Mouse (Mus musculus): Measurements from ENCODE around the gene Kctd21. TPM values are rescaled to one million over a fixed set of nuclear protein-coding genes. Genes with fewer than 3 reads are reported as not detected.

Kctd21 gene
- total and polyA plus RNA-seq, 3 experiments: 0.23 to 1.2 TPM; not detected in 1

- Histone ChIP-seq H3K27me3 (ENCODE audit: control insufficient read depth in 1 of 2, insufficient read depth in 2 of 2, low read length in 2 of 2) (no peaks in the 10 kb centered on the region), H3K4me3 (ENCODE audit: control insufficient read depth in 1 of 2, insufficient read depth in 1 of 2, low read depth in 2 of 2, low read length in 2 of 2) (no peak overlapping the region), H3K9ac (ENCODE audit: control insufficient read depth, low read depth, low read length, poor library complexity, severe bottlenecking) (no peak overlapping the region), H3K36me3 (ENCODE audit: control insufficient read depth in 1 of 2, insufficient read depth in 2 of 2, low read length in 2 of 2) (peaks cover 0 to 7% of the 10 kb centered on the region in 2 experiments; a peak in 2 of 4 replicates), H3K27ac (ENCODE audit: control insufficient read depth, low read depth, low read length) (no peak overlapping the region), H3K9me3 (replicated peaks; ENCODE audit: insufficient read depth, low read length) (no peaks in the 10 kb centered on the region), H3K4me1 (ENCODE audit: control insufficient read depth in 1 of 2, insufficient read depth in 2 of 2, low read length in 2 of 2) (peaks cover 0 to 3% of the 10 kb centered on the region in 2 experiments; a peak in 1 of 4 replicates), H3K79me2 (ENCODE audit: control insufficient read depth, insufficient read depth, low read length, poor library complexity) (no peaks in the 10 kb centered on the region)
- TF ChIP-seq MYC (IDR thresholded peaks at IDR 0.05; ENCODE audit: low read depth, low read length) (no peak), POLR2AphosphoS2 (IDR thresholded peaks at IDR 0.05; ENCODE audit: low read length) (no peak), USF1 (IDR thresholded peaks at IDR 0.05; ENCODE audit: low read depth, low read length) (no peak), TBP (IDR thresholded peaks at IDR 0.05; ENCODE audit: low read depth, low read length) (no peak), ZKSCAN1 (IDR thresholded peaks at IDR 0.05; ENCODE audit: low read depth, low read length) (no peak), KAT2A (conservative IDR thresholded peaks at IDR 0.05; ENCODE audit: low read depth, low read length) (no peak), USF2 (IDR thresholded peaks at IDR 0.05; ENCODE audit: borderline replicate concordance in 1 of 2, insufficient read depth in 1 of 2, low read depth in 1 of 2, low read length in 2 of 2) (no peak), E2F4 (IDR thresholded peaks at IDR 0.05; ENCODE audit: borderline replicate concordance, low read depth, low read length) (no peak), BHLHE40 (IDR thresholded peaks at IDR 0.05; ENCODE audit: borderline replicate concordance, low read depth, low read length) (no peak), NELFE (IDR thresholded peaks at IDR 0.05; ENCODE audit: low read depth, low read length) (no peak), JUND (IDR thresholded peaks at IDR 0.05; ENCODE audit: low read depth, low read length) (no peak)
- no peak for DNase-seq (ENCODE audit: low read depth, low spot score)
These were observed 59.4 kb downstream of the Kctd21 start for GRCm38 (mm10) chr7:97391293-97392078.

- no peaks in the 10 kb centered on the region for H3K79me2 ChIP-seq (ENCODE audit: control insufficient read depth, insufficient read depth, low read length, poor library complexity)
- peaks cover 0 to 3% of the 10 kb centered on the region in 2 experiments; a peak in 1 of 4 replicates for H3K4me1 ChIP-seq (ENCODE audit: control insufficient read depth in 1 of 2, insufficient read depth in 2 of 2, low read length in 2 of 2)
- H3K27me3 ChIP-seq (ENCODE audit: control insufficient read depth in 1 of 2, insufficient read depth in 2 of 2, low read length in 2 of 2): no peaks in the 10 kb centered on the region
- no peaks in the 10 kb centered on the region for H3K9me3 ChIP-seq (replicated peaks; ENCODE audit: insufficient read depth, low read length)
- H3K36me3 ChIP-seq (ENCODE audit: control insufficient read depth in 1 of 2, insufficient read depth in 2 of 2, low read length in 2 of 2): peaks cover 0 to 4% of the 10 kb centered on the region in 2 experiments; a peak in 2 of 4 replicates
- TF ChIP-seq USF1 (IDR thresholded peaks at IDR 0.05; ENCODE audit: low read depth, low read length): no peak
- no peak for TF ChIP-seq SIN3A (IDR thresholded peaks at IDR 0.05; ENCODE audit: low read length)
- no peak for TF ChIP-seq POLR2AphosphoS2 (IDR thresholded peaks at IDR 0.05; ENCODE audit: low read length)
- TF ChIP-seq NELFE (IDR thresholded peaks at IDR 0.05; ENCODE audit: low read depth, low read length): no peak
- H3K4me3 ChIP-seq (ENCODE audit: control insufficient read depth in 1 of 2, insufficient read depth in 1 of 2, low read depth in 2 of 2, low read length in 2 of 2): no peak overlapping the region
- no peak overlapping the region for H3K9ac ChIP-seq (ENCODE audit: control insufficient read depth, low read depth, low read length, poor library complexity, severe bottlenecking)
- no peak overlapping the region for H3K27ac ChIP-seq (ENCODE audit: control insufficient read depth, low read depth, low read length)
- no peak for DNase-seq (ENCODE audit: low read depth, low spot score)
These were observed 59.9 kb downstream of the Kctd21 start for GRCm38 (mm10) chr7:97392079-97392445.

DNA sequence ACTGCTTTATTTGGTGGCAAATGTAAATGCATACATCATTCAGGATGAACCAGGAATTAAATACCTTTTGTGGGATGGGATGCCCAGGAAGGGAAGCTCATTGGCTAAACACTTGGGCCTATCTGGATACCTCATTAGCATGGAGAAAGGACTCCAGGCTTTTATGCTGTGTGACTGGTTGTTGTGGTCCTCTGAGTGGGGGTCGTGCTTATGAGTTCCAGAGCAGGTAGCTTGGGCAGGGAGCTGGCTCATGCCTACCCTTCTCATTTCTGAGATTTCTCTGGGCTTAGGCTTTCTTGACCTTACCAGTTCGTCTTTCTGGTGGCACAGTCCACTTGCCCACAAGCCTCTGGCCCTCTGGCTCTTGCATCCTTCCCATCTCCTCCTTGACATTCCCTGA, 62.2 kb downstream of the Kctd21 start:
- no peak overlapping the region for H3K9ac ChIP-seq (ENCODE audit: control insufficient read depth, low read depth, low read length, poor library complexity, severe bottlenecking)
- no peaks in the 10 kb centered on the region for H3K9me3 ChIP-seq (replicated peaks; ENCODE audit: insufficient read depth, low read length)
- H3K27ac ChIP-seq (ENCODE audit: control insufficient read depth, low read depth, low read length): no peak overlapping the region
- TF ChIP-seq UBTF (IDR thresholded peaks at IDR 0.05; ENCODE audit: borderline replicate concordance, insufficient read depth, low read depth, low read length) (no peak), NELFE (IDR thresholded peaks at IDR 0.05; ENCODE audit: low read depth, low read length) (no peak), USF2 (IDR thresholded peaks at IDR 0.05; ENCODE audit: borderline replicate concordance in 1 of 2, insufficient read depth in 1 of 2, low read depth in 1 of 2, low read length in 2 of 2) (no peak), ETS1 (IDR thresholded peaks at IDR 0.05; ENCODE audit: low read depth, low read length) (no peak), SIN3A (IDR thresholded peaks at IDR 0.05; ENCODE audit: low read length) (no peak), TAL1 (IDR thresholded peaks at IDR 0.05; ENCODE audit: low read length) (no peak), ZMIZ1 (IDR thresholded peaks at IDR 0.05; ENCODE audit: low read depth, low read length) (no peak), CHD2 (IDR thresholded peaks at IDR 0.05; ENCODE audit: low read length) (no peak), CHD1 (IDR thresholded peaks at IDR 0.05; ENCODE audit: low read depth, low read length) (no peak), GATA1 (IDR thresholded peaks at IDR 0.05; ENCODE audit: low read depth, low read length) (no peak), MEF2A (IDR thresholded peaks at IDR 0.05; ENCODE audit: extremely low read depth, insufficient replicate concordance, low read depth, low read length, poor library complexity, severe bottlenecking) (no peak), JUND (IDR thresholded peaks at IDR 0.05; ENCODE audit: low read depth, low read length) (no peak), CTCF (IDR thresholded peaks at IDR 0.05 in 2 of 3, conservative IDR thresholded peaks at IDR 0.05 in 1 of 3; ENCODE audit: control insufficient read depth in 1 of 3, insufficient read depth in 1 of 3, low read depth in 2 of 3, low read length in 3 of 3, poor library complexity in 1 of 3, severe bottlenecking in 1 of 3) (no peak), POLR2A (IDR thresholded peaks at IDR 0.05; ENCODE audit: control insufficient read depth in 1 of 2, insufficient read depth in 1 of 2, low read depth in 1 of 2, low read length in 2 of 2, poor library complexity in 1 of 2) (no peak), MAFK (IDR thresholded peaks at IDR 0.05; ENCODE audit: borderline replicate concordance, low read depth, low read length) (no peak)
- H3K4me1 ChIP-seq (ENCODE audit: control insufficient read depth in 1 of 2, insufficient read depth in 2 of 2, low read length in 2 of 2): no peaks in the 10 kb centered on the region; a peak in 1 of 4 replicates
- no peaks in the 10 kb centered on the region for H3K79me2 ChIP-seq (ENCODE audit: control insufficient read depth, insufficient read depth, low read length, poor library complexity)
- DNase-seq (ENCODE audit: low read depth, low spot score): no peak
- peaks cover 0 to 4% of the 10 kb centered on the region in 2 experiments; a peak in 2 of 4 replicates for H3K36me3 ChIP-seq (ENCODE audit: control insufficient read depth in 1 of 2, insufficient read depth in 2 of 2, low read length in 2 of 2)
- no peaks in the 10 kb centered on the region for H3K27me3 ChIP-seq (ENCODE audit: control insufficient read depth in 1 of 2, insufficient read depth in 2 of 2, low read length in 2 of 2)
- H3K4me3 ChIP-seq (ENCODE audit: control insufficient read depth in 1 of 2, insufficient read depth in 1 of 2, low read depth in 2 of 2, low read length in 2 of 2): no peak overlapping the region
